Mouse (Mus musculus) kidney, adult 9 months (tissue): ENCODE measurements around the gene Zfp867.

Experiments used
- DNase-seq: peaks from one replicate; pipeline ENCODE4 v3.0.0; 2022

The Zfp867 gene

DNA sequence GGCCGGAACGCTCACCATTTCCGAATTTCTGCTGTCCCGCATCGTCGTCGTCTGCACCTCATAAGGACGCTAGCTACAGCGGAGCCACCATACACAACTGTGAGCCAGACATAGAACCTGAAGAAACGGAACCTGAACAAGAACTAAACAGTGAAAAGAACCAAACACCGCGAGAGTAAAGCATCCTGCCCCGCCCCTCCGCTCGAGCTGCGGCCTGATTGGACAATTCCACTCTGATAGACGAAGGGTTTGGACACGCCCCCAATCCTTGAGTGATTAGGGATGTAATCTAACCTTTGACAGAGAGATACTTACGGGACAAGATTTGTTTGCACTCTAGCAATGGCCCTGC is at the start of gene Zfp867:
Zfp867 (minus strand) TSS at position 149 of the 352 bp plus-strand sequence.
- peak; percentile 95 for DNase-seq

DNA sequence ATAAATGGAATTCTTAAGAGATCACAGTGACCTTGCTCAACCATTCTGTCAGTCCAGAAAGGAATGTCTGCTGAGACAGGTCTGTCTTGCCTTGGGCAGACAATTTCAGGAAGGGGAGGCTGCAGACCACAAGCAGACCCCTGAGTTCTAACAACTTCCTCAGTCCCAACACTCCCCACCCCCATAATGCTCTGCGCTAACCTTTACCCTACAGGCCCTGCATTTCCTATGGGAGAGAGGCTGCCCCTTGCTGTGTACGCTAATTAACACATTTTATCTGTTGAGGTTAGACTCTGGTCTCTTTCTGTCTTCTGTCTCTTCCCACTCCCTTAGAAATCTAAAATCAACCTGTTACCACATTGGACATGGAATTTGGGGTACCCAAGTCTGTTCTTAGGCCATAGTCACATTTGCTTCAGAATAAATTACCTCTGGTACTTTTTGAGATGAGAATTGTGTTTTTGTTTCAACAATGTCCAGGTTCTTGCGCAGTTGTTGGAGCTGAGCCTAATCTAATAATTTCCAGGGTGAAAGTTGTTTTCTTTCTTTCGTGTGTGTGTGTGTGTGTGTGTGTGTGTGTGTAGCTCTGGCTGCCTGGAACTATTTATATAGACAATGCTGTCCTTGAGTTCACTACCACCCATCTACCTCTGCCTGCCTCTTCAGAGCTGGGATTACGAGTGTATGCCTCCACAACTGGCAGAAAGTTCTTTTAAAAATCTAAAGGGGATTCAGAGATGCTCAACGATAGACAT is 47.6 kb upstream of the Zfp867 start:
- DNase-seq, result no peak

DNA sequence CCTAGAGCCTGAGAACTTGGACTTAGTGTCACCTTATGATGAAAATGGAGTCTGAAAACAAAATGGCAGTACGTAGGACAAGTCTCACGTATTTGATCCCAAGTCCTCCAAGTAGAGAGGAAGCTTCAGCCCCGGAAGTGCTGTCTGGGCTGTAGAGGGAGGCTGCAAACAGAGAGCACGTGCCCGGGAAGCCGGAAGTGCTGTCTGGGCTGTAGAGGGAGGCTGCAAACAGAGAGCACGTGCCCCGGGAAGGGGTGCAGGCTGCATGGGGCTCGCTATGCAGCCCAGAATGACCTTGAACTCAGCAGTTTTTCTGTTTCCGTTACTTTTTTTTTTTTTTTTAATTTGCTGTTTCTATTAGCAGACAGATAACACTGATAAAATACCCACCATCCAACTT is 46.0 kb upstream of the Zfp867 start:
- no peak for DNase-seq

DNA sequence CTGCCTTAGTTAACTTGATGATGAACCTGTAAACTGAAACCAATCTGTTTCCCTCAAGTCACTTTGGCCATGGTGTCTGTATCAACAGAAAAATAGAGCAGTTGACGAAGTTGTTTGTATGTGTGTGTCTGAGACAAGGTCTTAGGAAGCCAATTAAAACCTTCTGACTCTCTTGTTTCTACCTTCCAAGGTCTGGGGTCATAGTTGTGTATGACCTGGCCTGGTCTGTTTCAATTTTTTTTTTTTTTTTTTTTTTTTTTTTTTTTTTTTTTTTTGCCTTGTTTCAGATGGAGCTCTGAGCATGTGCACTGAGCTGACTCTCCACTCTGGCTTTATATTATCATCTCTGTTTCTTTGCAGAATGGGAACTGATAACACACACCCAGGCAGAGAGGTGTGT is 45.2 kb upstream of the Zfp867 start:
- no peak for DNase-seq

DNA sequence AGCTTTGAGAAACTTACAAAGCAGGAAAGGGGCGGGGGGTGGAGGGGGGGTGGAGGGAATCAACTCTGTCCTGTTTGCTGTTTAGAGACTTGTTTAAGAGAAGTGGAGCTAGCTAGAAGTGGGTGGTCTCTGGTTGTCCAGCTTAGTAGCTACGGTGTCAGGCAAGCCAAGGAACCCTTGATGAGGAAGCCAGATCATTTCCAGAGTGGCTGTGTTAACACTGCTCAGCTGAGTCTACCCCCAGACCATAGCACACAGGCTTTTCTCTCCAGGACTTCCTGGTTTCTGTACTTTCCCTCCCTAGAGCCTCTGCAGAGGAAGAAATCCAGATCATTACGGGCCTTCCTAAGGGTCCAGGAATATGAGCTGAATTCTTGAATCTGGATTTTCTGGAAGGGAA is 42.5 kb upstream of the Zfp867 start:
- DNase-seq, result no peak

DNA sequence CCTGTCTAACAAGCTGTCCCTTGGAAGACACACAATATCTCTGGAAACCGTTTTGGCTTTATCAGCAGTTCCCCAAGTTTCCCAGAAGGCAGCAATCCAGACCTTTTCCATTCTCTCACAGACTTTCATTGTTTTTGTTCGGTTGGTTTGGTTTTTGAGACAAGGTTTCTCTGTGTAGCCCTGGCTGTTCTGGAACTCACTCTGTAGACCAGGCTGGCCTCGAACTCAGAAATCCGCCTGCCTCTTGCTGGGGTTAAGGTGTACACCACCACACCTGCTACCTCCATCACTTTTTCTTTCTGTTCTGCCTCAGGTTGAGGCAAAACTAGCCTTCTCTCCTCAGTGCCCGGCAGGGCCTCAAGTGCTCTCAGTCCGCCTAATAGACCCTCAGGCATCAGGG is 42.1 kb upstream of the Zfp867 start:
- DNase-seq, result no peak

DNA sequence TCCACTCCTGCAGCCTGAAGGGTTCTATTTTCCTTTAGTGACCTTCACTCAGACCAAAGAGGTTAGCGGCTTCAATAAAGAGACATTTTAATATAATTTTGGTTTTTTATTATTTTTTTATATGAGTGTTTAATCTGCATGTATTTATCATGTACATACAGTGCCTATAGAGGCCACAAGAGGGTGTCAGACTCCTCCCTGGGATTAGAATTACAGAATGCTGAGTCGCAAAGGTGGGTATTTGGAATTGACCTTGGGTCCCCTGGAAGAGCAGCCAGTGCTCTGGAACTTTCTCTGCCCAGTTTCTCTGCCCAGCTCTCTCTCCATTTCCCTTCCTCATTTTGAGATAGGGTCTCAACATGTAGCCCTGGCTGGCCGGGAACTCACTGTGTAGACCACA is 41.3 kb upstream of the Zfp867 start:
- no peak for DNase-seq

DNA sequence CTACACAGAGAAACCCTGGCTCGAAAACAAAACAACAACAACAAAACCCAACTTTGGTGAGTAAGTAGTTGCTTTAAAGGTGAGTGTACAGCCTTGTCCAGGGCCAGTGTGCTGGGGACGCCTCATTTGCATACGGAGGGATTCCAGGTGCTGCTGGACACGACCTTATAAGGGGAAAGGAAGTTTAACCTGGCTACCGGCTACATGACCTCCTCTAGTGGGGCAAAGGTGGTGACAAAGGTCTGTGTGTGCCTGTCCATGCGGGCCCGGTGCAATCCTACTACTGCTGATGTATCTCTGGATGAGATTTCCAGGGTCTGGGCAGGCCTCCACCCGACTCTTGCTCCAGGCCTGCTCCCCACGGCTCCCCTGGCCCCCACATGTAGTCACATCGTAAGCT is 40.5 kb upstream of the Zfp867 start:
- DNase-seq, result peak; percentile 18

DNA sequence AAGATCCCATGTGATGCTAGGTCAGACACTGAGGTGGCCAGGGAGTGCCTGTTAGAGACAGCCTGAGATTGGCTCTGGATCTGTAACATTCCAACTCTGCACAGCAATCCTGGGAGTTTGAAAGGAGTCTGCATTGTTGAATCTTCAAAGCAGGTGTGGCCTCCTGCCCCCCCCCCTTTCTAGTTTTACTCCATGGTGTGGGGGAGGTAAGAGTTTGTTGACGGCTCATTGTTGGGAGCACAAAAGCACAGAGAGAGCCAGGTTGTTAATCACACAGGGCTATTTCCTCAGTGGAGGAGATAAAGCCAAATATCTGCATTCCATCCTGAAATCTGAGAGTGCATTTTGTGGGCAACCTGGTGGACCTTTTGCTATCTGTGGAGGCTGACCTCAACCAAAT is 39.3 kb upstream of the Zfp867 start:
- no peak for DNase-seq

DNA sequence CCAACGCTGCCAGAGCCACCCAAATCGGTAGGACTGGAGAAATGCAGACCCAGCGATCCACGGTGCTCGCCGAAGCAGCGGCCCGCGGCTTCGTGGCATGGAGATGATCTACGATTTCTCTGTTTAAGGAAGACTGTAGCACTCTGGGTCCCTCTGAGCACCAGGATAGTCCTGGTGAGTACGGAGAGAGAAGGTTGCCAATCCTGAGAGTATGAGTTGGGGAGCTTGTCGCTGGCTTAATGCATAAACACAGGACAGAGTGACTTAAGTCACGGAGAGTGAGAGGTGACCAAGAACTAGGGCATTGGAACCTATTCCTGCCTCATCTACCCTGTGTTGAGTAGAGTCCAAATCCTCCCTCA is 34.4 kb upstream of the Zfp867 start:
- no peak for DNase-seq

DNA sequence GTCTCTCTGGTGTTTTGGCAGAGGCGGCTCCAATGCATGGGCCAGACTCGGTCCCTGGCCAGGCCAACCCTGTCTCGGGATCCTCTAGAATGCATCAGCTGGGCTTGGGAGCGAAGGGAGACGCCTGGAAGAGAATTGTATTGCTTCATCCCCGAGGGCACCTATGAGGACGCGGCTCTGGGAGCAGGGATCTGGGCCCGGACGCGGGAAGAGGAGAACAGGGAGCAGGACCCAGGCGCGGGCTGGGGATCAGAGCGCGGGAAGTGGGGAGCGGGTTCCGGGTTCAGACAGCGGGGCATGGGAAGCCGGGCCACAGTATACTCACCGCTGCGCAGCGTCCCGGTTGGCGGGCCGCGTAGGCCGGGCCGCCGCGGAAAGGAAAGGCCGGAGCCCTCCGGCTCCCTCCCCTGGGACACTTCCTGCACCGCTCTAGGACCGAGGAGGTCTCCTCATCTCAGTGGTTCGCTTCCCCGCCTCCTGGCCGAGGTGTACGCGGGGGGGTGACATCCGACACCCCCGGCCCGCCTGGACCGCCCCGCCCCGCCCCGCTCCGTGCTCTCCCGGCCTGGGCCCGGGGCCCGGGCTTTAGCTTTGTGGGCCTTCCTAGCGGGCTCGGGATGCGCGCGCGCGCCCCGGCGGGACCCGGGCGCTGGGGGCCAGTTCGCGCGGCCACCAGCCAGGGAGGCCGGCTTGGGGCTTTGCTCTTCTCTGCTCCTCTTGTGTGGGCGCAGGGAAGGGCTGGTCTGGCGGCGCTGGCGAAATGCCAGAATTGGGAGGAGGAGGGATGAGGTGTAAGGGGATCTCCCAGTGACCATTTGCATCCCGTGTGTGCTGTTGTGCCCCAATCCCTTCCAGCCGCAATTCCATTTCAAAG is 33.8 kb upstream of the Zfp867 start:
- peak; percentile 92 for DNase-seq

DNA sequence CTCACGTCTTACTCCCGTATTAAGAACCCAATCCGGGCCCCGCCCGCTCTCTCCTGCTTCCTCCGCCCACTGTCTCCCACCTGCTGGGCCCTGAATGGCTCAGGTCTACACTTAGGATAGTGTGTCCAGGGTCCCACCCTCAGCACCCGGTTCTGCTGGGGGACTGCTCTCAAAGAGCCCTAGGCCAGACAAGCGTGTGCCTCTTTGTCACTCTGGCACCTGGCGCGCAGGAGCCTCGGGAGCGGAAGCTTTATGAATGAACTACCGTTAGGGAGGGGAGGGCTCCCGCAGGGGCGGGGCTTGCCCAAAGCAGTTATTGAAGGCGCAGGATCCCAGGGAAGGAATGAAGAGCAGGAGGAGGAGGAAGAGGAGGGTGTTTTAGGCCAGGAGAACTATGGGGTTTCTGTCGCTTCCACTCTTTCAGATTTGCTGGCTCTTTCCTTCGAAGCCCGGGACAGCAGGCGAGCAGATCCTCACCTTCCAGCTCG is 33.1 kb upstream of the Zfp867 start:
- peak; percentile 61 for DNase-seq

DNA sequence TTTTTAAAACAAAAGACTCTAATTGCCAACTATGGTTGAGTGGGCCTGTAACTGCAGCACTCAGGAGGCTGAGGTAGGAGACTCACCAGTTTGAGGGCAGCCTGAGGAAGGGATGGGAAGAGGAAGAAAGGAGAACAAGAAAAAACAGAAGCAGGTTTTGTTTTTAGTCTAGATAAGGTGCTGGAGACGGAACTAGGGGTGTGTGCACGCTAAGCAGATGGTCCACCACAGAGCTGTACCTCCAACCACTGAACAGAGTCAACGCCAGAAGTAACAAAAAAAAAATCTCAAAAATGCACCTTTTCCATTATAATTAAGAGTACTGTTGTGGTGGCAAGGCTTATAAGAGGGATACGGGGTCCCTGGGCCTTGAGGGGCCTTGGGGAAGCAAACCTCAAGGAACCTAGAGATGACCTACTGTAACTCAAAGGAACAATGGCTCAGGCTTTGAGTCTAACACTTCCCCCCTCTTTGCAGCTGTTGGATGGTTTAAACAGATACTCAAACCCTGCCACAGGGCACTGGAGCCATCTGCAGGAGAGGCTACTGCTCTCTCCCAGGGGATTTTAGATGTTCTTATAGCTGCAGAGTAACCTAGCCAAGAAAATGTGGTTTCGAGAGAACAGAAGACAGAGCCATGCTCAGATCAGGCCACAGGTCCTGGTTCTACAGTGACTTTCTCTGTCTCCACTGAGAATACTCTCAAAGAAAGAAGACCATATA is 29.9 kb upstream of the Zfp867 start:
- no peak for DNase-seq

DNA sequence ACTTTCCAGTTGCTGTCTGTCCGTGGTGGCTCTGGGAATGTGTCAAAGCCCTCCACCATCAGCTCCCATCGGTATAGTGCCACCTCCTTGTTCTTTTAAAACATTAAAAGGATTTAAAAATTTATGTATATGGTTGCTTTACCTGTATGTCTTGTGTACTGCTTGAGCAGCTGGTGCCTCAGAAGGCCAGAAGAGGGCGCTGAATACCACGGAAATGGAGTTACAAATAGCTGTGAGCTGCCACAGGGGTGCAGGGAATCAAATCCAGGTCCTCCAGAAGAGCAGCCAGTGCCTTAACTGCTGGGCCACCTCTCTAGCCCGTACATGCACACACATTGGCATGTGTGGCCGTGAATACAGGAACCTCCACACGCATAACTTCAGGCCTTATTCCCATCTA is 25.5 kb upstream of the Zfp867 start:
- DNase-seq, result no peak

DNA sequence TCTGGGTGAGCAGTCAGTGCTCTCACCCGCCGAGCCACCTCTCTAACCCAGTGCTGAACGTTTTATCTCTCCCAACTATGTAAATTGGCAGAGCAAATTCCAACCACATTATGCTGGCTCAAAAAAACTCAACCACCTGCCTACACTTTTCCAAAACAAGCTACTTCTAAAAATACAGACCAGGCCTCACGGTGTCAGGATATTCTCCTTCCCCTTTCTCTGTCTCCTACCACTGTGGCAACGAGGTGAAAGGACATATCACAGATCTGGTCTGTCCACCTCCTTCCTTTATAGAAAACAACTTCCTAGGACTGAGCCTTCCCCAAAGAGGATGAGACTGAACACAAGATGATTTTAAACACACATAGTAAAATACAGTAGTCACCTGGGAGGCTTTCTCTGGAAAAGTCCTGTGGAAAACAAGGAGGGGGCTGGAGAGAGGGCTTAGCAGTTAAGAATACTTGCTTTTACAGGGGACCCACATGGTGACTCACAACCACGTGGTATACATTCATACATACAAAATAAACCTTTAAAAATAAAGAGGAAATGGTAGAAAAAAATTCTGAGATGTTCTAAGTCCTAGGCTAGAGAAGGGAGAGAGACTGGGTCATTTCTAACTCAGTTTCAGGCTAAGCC is 24.5 kb upstream of the Zfp867 start:
- no peak for DNase-seq

DNA sequence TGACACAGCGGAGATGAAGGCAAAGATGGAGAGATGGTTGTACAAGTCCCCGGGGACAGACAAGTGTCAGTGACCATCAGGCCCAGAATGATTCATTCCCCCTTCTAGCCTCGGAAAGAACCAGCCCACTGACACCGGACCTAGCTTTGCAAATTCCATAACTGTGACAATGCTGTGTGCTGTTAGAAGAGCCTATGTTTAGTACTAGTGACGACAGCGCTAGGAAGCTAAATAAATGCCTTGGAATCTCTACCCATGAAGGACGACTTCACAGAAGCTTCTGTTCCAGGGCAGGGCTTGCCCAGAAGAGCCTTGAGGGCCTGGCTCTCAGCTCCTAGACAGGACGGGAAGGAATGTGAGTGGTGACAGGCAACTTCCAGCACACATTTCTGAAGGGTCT is 13.9 kb upstream of the Zfp867 start:
- DNase-seq, result no peak

DNA sequence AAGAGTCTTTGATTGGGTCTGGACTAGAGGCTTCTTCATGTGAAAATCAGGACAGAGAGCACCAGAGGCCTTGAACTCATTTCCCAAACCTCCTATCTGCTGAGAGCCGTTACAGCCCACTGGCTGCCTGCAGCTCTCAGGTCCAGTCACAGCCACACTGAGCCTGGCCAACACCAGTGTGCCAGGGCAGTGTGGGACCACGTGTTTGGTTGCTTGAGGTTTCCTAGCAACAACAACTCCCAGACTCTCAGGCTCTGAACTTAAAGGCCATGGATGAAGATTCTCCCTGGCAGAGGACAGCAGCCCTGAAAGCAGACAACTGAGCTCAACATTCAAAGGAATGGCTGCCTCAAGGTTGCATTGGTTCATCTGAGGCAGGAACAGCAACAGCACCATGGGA is 13.4 kb upstream of the Zfp867 start:
- no peak for DNase-seq

DNA sequence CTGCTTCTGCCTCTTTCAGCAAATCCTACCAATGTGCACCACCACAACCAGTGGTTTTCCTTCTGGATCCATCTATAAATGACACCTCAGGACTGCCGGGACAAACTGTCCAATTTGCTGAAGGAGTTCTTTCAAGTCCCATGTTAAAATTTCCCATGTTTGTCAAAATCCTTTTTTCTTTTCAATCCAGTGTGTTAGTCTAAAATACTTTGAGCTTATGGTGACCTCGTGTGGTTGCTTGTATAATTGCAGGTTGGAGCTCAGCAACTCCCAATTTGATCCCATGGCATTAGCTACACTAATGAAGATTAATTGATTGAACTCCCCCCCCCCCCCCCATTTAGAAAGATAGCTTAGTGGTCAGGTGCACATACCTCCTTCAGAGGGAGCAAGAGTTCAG is 10.9 kb upstream of the Zfp867 start:
- peak; percentile 64 for DNase-seq

DNA sequence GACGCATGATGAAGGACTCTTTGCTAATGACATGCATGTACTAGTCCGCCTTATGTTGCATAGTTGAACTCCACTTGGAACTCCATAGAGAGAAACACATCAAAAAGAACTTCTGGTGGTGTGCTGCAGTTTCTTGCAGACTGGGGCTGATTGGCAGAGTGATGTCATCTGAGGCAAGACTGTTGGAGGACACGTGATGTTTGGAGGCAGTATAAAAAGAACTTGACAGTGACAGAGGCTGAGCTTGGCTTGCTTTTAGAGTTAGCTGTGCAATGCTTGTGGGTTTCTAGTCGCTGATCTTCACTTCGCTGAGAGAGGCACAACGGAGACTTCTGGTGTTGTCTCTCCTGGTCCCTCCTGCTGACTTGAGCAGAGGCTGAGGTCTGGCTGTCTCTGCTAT is 5.0 kb upstream of the Zfp867 start:
- DNase-seq, result no peak

DNA sequence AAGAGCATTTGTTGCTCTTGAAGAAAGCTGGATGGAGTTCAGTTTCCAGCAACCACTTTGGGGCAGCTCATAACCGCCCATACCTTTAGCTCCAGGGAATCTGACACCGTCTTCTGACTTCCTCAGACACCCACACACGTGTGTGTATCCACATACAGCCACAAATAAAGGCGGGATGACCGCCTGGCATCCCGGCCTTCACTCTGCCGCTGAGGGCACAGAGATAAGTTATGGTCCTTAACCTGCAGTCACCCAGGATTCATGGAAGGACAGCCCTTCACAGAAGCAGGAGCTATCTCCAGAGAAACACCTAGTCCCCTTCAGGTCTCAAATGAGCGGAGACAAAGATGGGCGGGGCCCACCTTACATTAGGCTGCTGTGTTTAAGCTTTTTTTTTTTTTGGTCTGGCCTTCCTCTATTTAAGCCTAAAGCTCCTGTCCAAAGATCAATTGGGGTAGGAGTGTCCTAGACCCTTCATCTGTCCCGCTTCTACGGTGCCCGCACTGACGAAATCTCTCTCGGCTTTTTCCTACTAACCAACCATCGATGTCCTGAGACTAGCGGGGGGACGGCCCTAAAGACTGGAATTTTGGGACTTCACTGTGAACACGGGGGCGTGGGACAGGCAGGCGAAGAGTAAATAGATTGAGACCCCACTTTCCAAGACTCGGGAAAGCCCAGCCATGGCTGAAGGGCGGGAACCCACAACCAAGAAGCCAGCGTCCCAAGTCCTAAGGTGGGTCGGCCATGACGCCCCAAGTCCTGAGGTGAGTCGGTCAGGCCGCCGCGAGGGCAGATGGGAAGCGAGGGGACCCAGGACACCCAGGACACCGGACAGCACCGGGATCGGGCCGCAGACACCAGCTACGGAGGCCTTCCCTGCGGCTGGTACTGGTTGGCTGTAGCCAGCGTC is 605 bp downstream of the Zfp867 start:
- no peak for DNase-seq

DNA sequence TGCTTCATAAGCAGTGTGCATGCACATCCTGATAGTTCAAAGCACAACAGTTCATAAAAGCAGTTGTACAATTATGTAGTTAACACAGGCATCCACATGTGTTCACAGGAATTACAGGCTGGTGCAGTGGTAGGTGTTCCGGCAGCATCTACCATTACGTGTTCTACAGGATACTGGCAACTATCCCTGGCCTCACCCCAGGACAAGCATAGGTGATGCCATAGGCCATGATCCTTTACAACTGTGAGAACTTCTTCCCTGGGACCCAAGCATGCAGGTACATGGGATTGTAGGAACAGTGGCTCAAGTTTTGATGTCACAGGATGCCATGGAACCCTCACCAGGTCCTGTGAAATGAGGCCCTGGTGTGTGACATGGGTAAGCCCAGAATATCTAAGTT is 11.8 kb downstream of the Zfp867 start:
- DNase-seq, result no peak

DNA sequence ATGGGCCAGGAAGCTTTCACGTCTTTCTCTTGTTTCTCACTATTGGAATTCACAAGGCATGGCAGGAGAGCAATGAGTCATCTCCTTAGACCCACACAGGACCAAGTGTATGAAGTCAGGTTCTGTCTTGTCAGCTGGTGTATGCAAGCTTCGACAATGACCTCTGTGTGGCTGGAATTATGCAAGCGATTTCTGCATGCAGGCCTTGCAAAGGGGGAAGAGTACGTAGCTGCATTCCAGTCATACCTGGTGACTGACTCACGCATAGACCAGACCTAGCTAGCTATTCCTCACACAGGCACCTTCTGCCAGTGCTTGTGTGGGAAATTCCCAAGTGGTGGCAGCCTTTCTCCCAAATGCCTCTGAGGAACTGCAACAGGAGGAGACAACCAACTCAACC is 13.3 kb downstream of the Zfp867 start:
- peak; percentile 82 for DNase-seq
